Comparison of ENCODE assay signal across 8 mouse cellular contexts in genomic region chr1:37540810-37541658, GRCm38 (mm10). TPM values are rescaled to one million over a fixed set of nuclear protein-coding genes. Genes with fewer than 3 reads are reported as not detected.
DNase-seq lines count a peak whose midpoint lies in the region; ATAC-seq and TF ChIP-seq lines count a peak whose summit lies in the region.

Gene Mgat4a, minus strand, starts transcription at chr1:37541016.

- peaks cover 12% of the 10 kb centered on the region for H3K36me3 ChIP-seq in G1E (replicated peaks)
- no peaks in the 10 kb centered on the region for H3K36me3 ChIP-seq in lung, embryonic 14.5 days (ENCODE audit: insufficient read depth)

- peak; percentile 98 for ATAC-seq in G1E (ENCODE audit: extremely low read depth, insufficient number of reproducible peaks, low FRiP score, poor library complexity, severe bottlenecking)
- ATAC-seq in hematopoietic stem cell, adult 5-6 weeks (replicated peaks in 1 of 2; ENCODE audit: insufficient read depth in 1 of 2, low FRiP score in 2 of 2, low TSS enrichment in 1 of 2, low read depth in 1 of 2, poor library complexity in 2 of 2, severe bottlenecking in 2 of 2) = peak; percentile 98 to 100
- peak; percentile 100 for ATAC-seq in lung, embryonic 14.5 days (ENCODE audit: insufficient read depth)

- peak; percentile 99 for TF ChIP-seq POLR2A in olfactory bulb, adult 2 months (IDR thresholded peaks at IDR 0.05; ENCODE audit: insufficient read depth, low read depth, low read length)

- WGBS in lung, embryonic 14.5 days = 1% methylated on average over 64 of the region's 72 CpGs
- under 1% methylated on average over 71 of the region's 72 CpGs for WGBS in olfactory bulb, adult 2 months

- peak within 1 kb of the TSS; percentile 81 for H3K4me3 ChIP-seq in G1E (ENCODE audit: low read depth, low read length)
- peak within 1 kb of the TSS; percentile 74 for H3K4me3 ChIP-seq in lung, embryonic 14.5 days (ENCODE audit: low read depth, low read length)
- H3K4me3 ChIP-seq in olfactory bulb, adult 2 months (ENCODE audit: insufficient read depth, low read depth, low read length) = peak within 1 kb of the TSS; percentile 71

- H3K27me3 ChIP-seq in G1E (ENCODE audit: insufficient read depth, low read length) = no peaks in the 10 kb centered on the region; the same call in 1 of the 2 replicates
- peaks cover 16% of the 10 kb centered on the region for H3K27me3 ChIP-seq in lung, embryonic 14.5 days (ENCODE audit: insufficient read depth, low read length)

- H3K4me2 ChIP-seq in lung, embryonic 14.5 days = peak within 1 kb of the TSS; percentile 95

- peaks cover 51% of the 10 kb centered on the region for H3K4me1 ChIP-seq in G1E (ENCODE audit: insufficient read depth, low read depth, low read length)
- H3K4me1 ChIP-seq in lung, embryonic 14.5 days (ENCODE audit: insufficient read depth) = no peaks in the 10 kb centered on the region
- H3K4me1 ChIP-seq in olfactory bulb, adult 2 months (ENCODE audit: control insufficient read depth, insufficient read depth, low read length) = peaks cover 2% of the 10 kb centered on the region; the same call in 1 of the 2 replicates

- peak; percentile 100 for DNase-seq in G1E (ENCODE audit: low spot score)
- DNase-seq in cerebellum, adult 11-12 months = peak; percentile 93
- peak; percentile 84 for DNase-seq in forelimb bud, embryonic 11.5 days (ENCODE audit: low read depth, low spot score)
- peak; percentile 85 to 87 for DNase-seq in layer of hippocampus, adult 8-10 months (ENCODE audit: low spot score in 2 of 2)
- peak; percentile 94 for DNase-seq in lung, embryonic 14.5 days
- DNase-seq in thymus, adult 18-20 months = peak; percentile 89

- no peak for TF ChIP-seq CTCF in G1E (IDR thresholded peaks at IDR 0.05; ENCODE audit: low read depth, low read length)
- no peak for TF ChIP-seq CTCF in lung, embryonic 14.5 days (IDR thresholded peaks at IDR 0.05; ENCODE audit: low read depth)
- TF ChIP-seq CTCF in olfactory bulb, adult 2 months (IDR thresholded peaks at IDR 0.05; ENCODE audit: insufficient read depth, low read depth, low read length) = no peak

- peak within 1 kb of the TSS; percentile 69 for H3K9ac ChIP-seq in lung, embryonic 14.5 days

- H3K27ac ChIP-seq in lung, embryonic 14.5 days (ENCODE audit: low read depth) = no peak within 1 kb of the TSS
- peak within 1 kb of the TSS; percentile 80 for H3K27ac ChIP-seq in olfactory bulb, adult 2 months (ENCODE audit: insufficient read depth, low read depth, low read length)

- no peaks in the 10 kb centered on the region for H3K9me3 ChIP-seq in G1E (replicated peaks)
- no peaks in the 10 kb centered on the region for H3K9me3 ChIP-seq in lung, embryonic 14.5 days (ENCODE audit: low read depth, low read length)

RNA-seq across cellular contexts. Expression of gene Mgat4a, which starts in this region (rescaled TPM):
- total RNA-seq in G1E (2014; fragmentation: Nextera tagmentation) (38.8 and 44.0 TPM in 2 replicates), G1E (2017) (24.8 and 28.0 TPM in 2 replicates)
- polyA plus RNA-seq in G1E (2012) = 1.3 and 2.9 TPM in 2 replicates
- total RNA-seq in hematopoietic stem cell, adult 5-6 weeks (2017) = 22.9 and 28.3 TPM in 2 replicates
- total RNA-seq in layer of hippocampus, adult 8-10 months (2022) = 10 to 100 TPM; 28.0 to 34.1 (median 31.2) TPM
- 4.8 and 6.0 TPM in 2 replicates for polyA plus RNA-seq in lung, embryonic 14.5 days (2014; fragmentation: Nextera tagmentation; extraction: Ambion mirVana)
- polyA plus RNA-seq in olfactory bulb, adult 2 months (2012; ENCODE audit: insufficient read depth, insufficient read length, low replicate concordance, missing spikeins) = not detected in 2 replicates
